ENCODE assay signal across 12 mouse cellular contexts in the genomic region with DNA sequence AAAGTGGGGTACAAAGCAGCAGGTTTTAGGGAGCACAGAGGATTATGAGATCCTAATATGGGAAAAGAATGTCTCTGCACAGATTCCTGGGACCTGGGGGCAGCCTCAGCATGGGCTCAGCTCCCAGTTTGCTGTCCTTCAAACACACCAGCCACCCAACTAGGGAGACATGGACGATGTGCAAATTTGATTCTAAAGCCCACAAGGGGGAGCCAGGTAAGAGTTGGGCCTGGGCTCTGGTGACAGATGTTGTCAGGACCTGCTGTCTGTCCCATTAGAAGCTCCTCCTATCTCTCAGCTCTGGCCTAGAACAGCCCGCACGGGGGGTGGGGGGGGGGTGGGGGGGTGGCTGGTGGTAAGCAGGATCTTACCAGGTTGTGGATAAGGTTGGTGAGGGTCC. TPM values are rescaled to one million over a fixed set of nuclear protein-coding genes. Genes with fewer than 3 reads are reported as not detected.
DNase-seq lines count a peak whose midpoint lies in the region; ATAC-seq lines count a peak whose summit lies in the region.
"Had no signal": no experiment of that assay in that cellular context is flagged by ENCODE, and none has a peak within 500 bp of the region (broad histone marks: within the 10 kb centered on the region; RNA-seq: fewer than 3 reads in every experiment).

No protein-coding gene starts in this region.

- no peak overlapping the region for H3K4me2 ChIP-seq in hindbrain, embryonic 12.5 days (replicated peaks)
- H3K4me2 ChIP-seq in hindbrain, embryonic 16.5 days (ENCODE audit: low read length) = no peak overlapping the region
- H3K4me2 ChIP-seq in liver, embryonic 13.5 days = peak overlapping the region; percentile 85
- H3K4me2 ChIP-seq: hindbrain, embryonic 15.5 days had no signal

- 39% methylated on average over 3 of the region's 3 CpGs for WGBS in hindbrain, embryonic 12.5 days
- 39% methylated on average over 3 of the region's 3 CpGs for WGBS in hindbrain, embryonic 16.5 days
- WGBS in liver, embryonic 13.5 days (ENCODE audit: insufficient replicate concordance) = 1% methylated on average over 3 of the region's 3 CpGs

- DNase-seq in B cell, adult 2 months = peak; percentile 17 to 24
- peak; percentile 48 for DNase-seq in ZHBTc4 (ENCODE audit: low read depth, low spot score)
- peak; percentile 61 for DNase-seq in liver, embryonic 13.5 days
- no peak for DNase-seq in cerebellum, postnatal 25 days
- DNase-seq in adrenal gland, adult 8-10 months = no peak
- DNase-seq: lung, adult 18-20 months had no signal

- H3K4me1 ChIP-seq in hindbrain, embryonic 12.5 days = peaks cover 33% of the 10 kb centered on the region
- H3K4me1 ChIP-seq in hindbrain, embryonic 16.5 days (ENCODE audit: control insufficient read depth, insufficient read depth, low read depth, low read length) = peaks cover 25% of the 10 kb centered on the region
- peaks cover 89% of the 10 kb centered on the region for H3K4me1 ChIP-seq in liver, embryonic 13.5 days (replicated peaks)

- H3K36me3 ChIP-seq in hindbrain, embryonic 12.5 days = peaks cover 32% of the 10 kb centered on the region
- peaks cover 12% of the 10 kb centered on the region for H3K36me3 ChIP-seq in hindbrain, embryonic 16.5 days (ENCODE audit: control insufficient read depth, insufficient read depth, low read length)
- peaks cover 29% of the 10 kb centered on the region for H3K36me3 ChIP-seq in liver, embryonic 13.5 days

- H3K9me3 ChIP-seq in hindbrain, embryonic 12.5 days (replicated peaks) = no peaks in the 10 kb centered on the region
- no peaks in the 10 kb centered on the region for H3K9me3 ChIP-seq in hindbrain, embryonic 16.5 days (ENCODE audit: control insufficient read depth, low read length)
- no peaks in the 10 kb centered on the region for H3K9me3 ChIP-seq in liver, embryonic 13.5 days (replicated peaks)
- H3K9me3 ChIP-seq: hindbrain, embryonic 15.5 days had no signal

- peak overlapping the region; percentile 8; the same call in 1 of the 2 replicates for H3K9ac ChIP-seq in hindbrain, embryonic 12.5 days
- no peak overlapping the region for H3K9ac ChIP-seq in hindbrain, embryonic 16.5 days (ENCODE audit: low read depth, low read length)
- peak overlapping the region; percentile 94 for H3K9ac ChIP-seq in liver, embryonic 13.5 days
- H3K9ac ChIP-seq: hindbrain, embryonic 15.5 days had no signal

- no peak for ATAC-seq in hindbrain, embryonic 12.5 days (ENCODE audit: low FRiP score)
- no peak for ATAC-seq in hindbrain, embryonic 16.5 days
- peak; percentile 20; the same call in 1 of the 2 replicates for ATAC-seq in liver, embryonic 13.5 days (ENCODE audit: low read depth)

- no peak overlapping the region for H3K27ac ChIP-seq in hindbrain, embryonic 12.5 days
- H3K27ac ChIP-seq in hindbrain, embryonic 16.5 days (ENCODE audit: low read depth, low read length) = no peak overlapping the region
- peak overlapping the region; percentile 100 for H3K27ac ChIP-seq in liver, embryonic 13.5 days
- H3K27ac ChIP-seq: hindbrain, embryonic 15.5 days had no signal

- H3K4me3 ChIP-seq in hindbrain, embryonic 12.5 days = no peak overlapping the region
- H3K4me3 ChIP-seq in hindbrain, embryonic 16.5 days (ENCODE audit: low read length) = no peak overlapping the region
- H3K4me3 ChIP-seq in liver, embryonic 13.5 days (replicated peaks) = peak overlapping the region; percentile 90
- H3K4me3 ChIP-seq: hindbrain, embryonic 15.5 days had no signal

- H3K27me3 ChIP-seq in hindbrain, embryonic 12.5 days = no peaks in the 10 kb centered on the region
- H3K27me3 ChIP-seq in hindbrain, embryonic 16.5 days (replicated peaks; ENCODE audit: control insufficient read depth, insufficient read depth, low read length) = no peaks in the 10 kb centered on the region
- no peaks in the 10 kb centered on the region for H3K27me3 ChIP-seq in liver, embryonic 13.5 days
- H3K27me3 ChIP-seq: hindbrain, embryonic 15.5 days had no signal

RNA-seq across cellular contexts. Expression of a gene that starts 3.6 kb away (rescaled TPM):
- polyA plus RNA-seq in hindbrain, embryonic 12.5 days (2016; fragmentation: Nextera tagmentation; extraction: Ambion mirVana) = 69.8 and 71.4 TPM in 2 replicates
- polyA plus RNA-seq in hindbrain, embryonic 16.5 days (2015; fragmentation: Nextera tagmentation; extraction: Ambion mirVana) = 117 and 124 TPM in 2 replicates
- 41.5 and 41.7 TPM in 2 replicates for polyA plus RNA-seq in liver, embryonic 13.5 days (2015; fragmentation: Nextera tagmentation; extraction: Ambion mirVana)
- total RNA-seq in adrenal gland, adult 8-10 months (2022) = 100 to 1,000 TPM; 102 to 147 (median 129) TPM

RNA-seq across cellular contexts. Expression of a gene that starts 14.5 kb away (rescaled TPM):
- polyA plus RNA-seq in hindbrain, embryonic 12.5 days (2016; fragmentation: Nextera tagmentation; extraction: Ambion mirVana) = not detected in 2 replicates
- polyA plus RNA-seq in hindbrain, embryonic 16.5 days (2015; fragmentation: Nextera tagmentation; extraction: Ambion mirVana) = not detected in 2 replicates
- polyA plus RNA-seq in liver, embryonic 13.5 days (2015; fragmentation: Nextera tagmentation; extraction: Ambion mirVana) = not detected in 2 replicates
- total RNA-seq in adrenal gland, adult 8-10 months (2022) = not detected
- total RNA-seq: gastrocnemius, adult 8-10 months; layer of hippocampus, postnatal 10 days had no signal
- polyA plus RNA-seq: embryonic facial prominence, embryonic 14.5 days; hindbrain, embryonic 15.5 days had no signal

RNA-seq across cellular contexts. Expression of a gene that starts 32.7 kb away (rescaled TPM):
- polyA plus RNA-seq in hindbrain, embryonic 12.5 days (2016; fragmentation: Nextera tagmentation; extraction: Ambion mirVana) = 0.17 and 0.38 TPM in 2 replicates
- polyA plus RNA-seq in hindbrain, embryonic 16.5 days (2015; fragmentation: Nextera tagmentation; extraction: Ambion mirVana) = 0.11 and 0.15 TPM in 2 replicates
- polyA plus RNA-seq in liver, embryonic 13.5 days (2015; fragmentation: Nextera tagmentation; extraction: Ambion mirVana) = 0.45 and 0.58 TPM in 2 replicates
- 1 to 10 TPM in 1 of 4 experiments, under 1 TPM in 2, not detected in 1; 0.51 to 1.1 (median 0.74) TPM for total RNA-seq in adrenal gland, adult 8-10 months (2022)
- total RNA-seq: gastrocnemius, adult 8-10 months; layer of hippocampus, postnatal 10 days had no signal
- polyA plus RNA-seq: embryonic facial prominence, embryonic 14.5 days had no signal

RNA-seq across cellular contexts. Expression of a gene that starts 37.7 kb away (rescaled TPM):
- polyA plus RNA-seq in hindbrain, embryonic 12.5 days (2016; fragmentation: Nextera tagmentation; extraction: Ambion mirVana) = 0.09 TPM in 1 of 2 replicates, not detected in the other
- 0.35 and 0.45 TPM in 2 replicates for polyA plus RNA-seq in hindbrain, embryonic 16.5 days (2015; fragmentation: Nextera tagmentation; extraction: Ambion mirVana)
- polyA plus RNA-seq in liver, embryonic 13.5 days (2015; fragmentation: Nextera tagmentation; extraction: Ambion mirVana) = 0.06 TPM in 1 of 2 replicates, not detected in the other
- 1 to 10 TPM in 1 of 4 experiments, under 1 TPM in 3; 0.49 to 1.0 (median 0.75) TPM for total RNA-seq in adrenal gland, adult 8-10 months (2022)
- total RNA-seq: gastrocnemius, adult 8-10 months; layer of hippocampus, postnatal 10 days had no signal
- polyA plus RNA-seq: hindbrain, embryonic 15.5 days had no signal

RNA-seq across cellular contexts. Expression of a gene that starts 41.9 kb away (rescaled TPM):
- 0.49 and 0.55 TPM in 2 replicates for polyA plus RNA-seq in hindbrain, embryonic 12.5 days (2016; fragmentation: Nextera tagmentation; extraction: Ambion mirVana)
- 0.41 and 1.3 TPM in 2 replicates for polyA plus RNA-seq in hindbrain, embryonic 16.5 days (2015; fragmentation: Nextera tagmentation; extraction: Ambion mirVana)
- polyA plus RNA-seq in liver, embryonic 13.5 days (2015; fragmentation: Nextera tagmentation; extraction: Ambion mirVana) = 0.53 and 0.90 TPM in 2 replicates
- 10 to 100 TPM; 12.6 to 16.2 (median 14.5) TPM for total RNA-seq in adrenal gland, adult 8-10 months (2022)

Comparison
In these comparisons a context has a peak if more than half of its experiments do, and no peak if none do; other contexts are left out.
1. DNase-seq: peak in B cell, adult 2 months (2 of 2), ZHBTc4 (single experiment) and liver, embryonic 13.5 days (single experiment); none in cerebellum, postnatal 25 days (0 of 2) and adrenal gland, adult 8-10 months (single experiment).